Mouse (Mus musculus): ENCODE results near the gene Cdh1. TPM values are rescaled to one million over a fixed set of nuclear protein-coding genes. Genes with fewer than 3 reads are reported as not detected.

Gene Cdh1
- polyA plus RNA-seq, 1 experiment from 2014 or later: 11.9 TPM

GRCm38 (mm10) chr8:106647387-106647786, 44.2 kb downstream of the Cdh1 start:
- 35% methylated on average over 2 of the region's 2 CpGs for WGBS
- no peak overlapping the region for H3K4me3 ChIP-seq (ENCODE audit: low read length)
- H3K9ac ChIP-seq (ENCODE audit: low read length): no peak overlapping the region
- H3K4me1 ChIP-seq (ENCODE audit: control insufficient read depth, insufficient read depth, low read length): no peaks in the 10 kb centered on the region; the same call in 1 of the 2 replicates
- no peak overlapping the region for H3K4me2 ChIP-seq (ENCODE audit: low read depth, low read length)
- no peak; the same call in 1 of the 2 replicates for ATAC-seq (replicated peaks; ENCODE audit: extremely low read depth, insufficient read depth, low FRiP score)
- H3K27me3 ChIP-seq (ENCODE audit: control insufficient read depth, insufficient read depth, low read length): no peaks in the 10 kb centered on the region; the same call in 1 of the 2 replicates
- H3K9me3 ChIP-seq (replicated peaks; ENCODE audit: control insufficient read depth, low read length): no peaks in the 10 kb centered on the region
- H3K36me3 ChIP-seq (ENCODE audit: control insufficient read depth, insufficient read depth): no peaks in the 10 kb centered on the region
- H3K27ac ChIP-seq (ENCODE audit: low read length): no peak overlapping the region

GRCm38 (mm10) chr8:106648421-106648820, 45.3 kb downstream of the Cdh1 start:
- no peak overlapping the region for H3K27ac ChIP-seq (ENCODE audit: low read length)
- no peaks in the 10 kb centered on the region for H3K36me3 ChIP-seq (ENCODE audit: control insufficient read depth, insufficient read depth)
- no peak overlapping the region for H3K4me3 ChIP-seq (ENCODE audit: low read length)
- H3K4me2 ChIP-seq (ENCODE audit: low read depth, low read length): no peak overlapping the region
- no peak overlapping the region for H3K9ac ChIP-seq (ENCODE audit: low read length)
- no peaks in the 10 kb centered on the region; the same call in 1 of the 2 replicates for H3K4me1 ChIP-seq (ENCODE audit: control insufficient read depth, insufficient read depth, low read length)
- no peaks in the 10 kb centered on the region; the same call in 1 of the 2 replicates for H3K27me3 ChIP-seq (ENCODE audit: control insufficient read depth, insufficient read depth, low read length)
- WGBS: 91% methylated on average over 8 of the region's 8 CpGs
- ATAC-seq (replicated peaks; ENCODE audit: extremely low read depth, insufficient read depth, low FRiP score): no peak
- no peaks in the 10 kb centered on the region for H3K9me3 ChIP-seq (replicated peaks; ENCODE audit: control insufficient read depth, low read length)

DNA sequence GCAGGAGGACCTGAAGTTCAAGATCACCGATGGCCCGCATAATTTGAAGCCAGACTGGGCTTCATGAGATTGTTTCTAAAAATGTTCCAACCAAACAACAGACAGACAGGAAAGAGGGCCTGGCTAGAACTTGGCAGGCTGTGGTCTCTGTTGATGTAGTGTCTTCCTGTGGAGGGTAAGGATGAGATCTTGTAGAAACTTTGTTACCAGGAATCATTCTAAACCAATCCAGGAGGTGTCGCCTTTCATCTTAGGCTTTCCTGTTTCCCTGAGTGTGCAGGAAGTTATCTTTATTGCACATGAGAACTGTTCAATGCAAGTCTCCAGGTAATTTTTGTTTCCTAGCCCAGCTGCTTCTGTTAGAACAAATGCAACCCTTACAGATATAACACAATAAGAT, 48.8 kb downstream of the Cdh1 start:
- WGBS: 55% methylated on average over 3 of the region's 3 CpGs
- no peak overlapping the region for H3K27ac ChIP-seq (ENCODE audit: low read length)
- H3K36me3 ChIP-seq (ENCODE audit: control insufficient read depth, insufficient read depth): no peaks in the 10 kb centered on the region
- no peak for ATAC-seq (replicated peaks; ENCODE audit: extremely low read depth, insufficient read depth, low FRiP score)
- H3K4me1 ChIP-seq (ENCODE audit: control insufficient read depth, insufficient read depth, low read length): no peaks in the 10 kb centered on the region; the same call in 1 of the 2 replicates
- H3K9ac ChIP-seq (ENCODE audit: low read length): no peak overlapping the region
- H3K27me3 ChIP-seq (ENCODE audit: control insufficient read depth, insufficient read depth, low read length): no peaks in the 10 kb centered on the region; the same call in 1 of the 2 replicates
- H3K9me3 ChIP-seq (replicated peaks; ENCODE audit: control insufficient read depth, low read length): no peaks in the 10 kb centered on the region
- no peak overlapping the region for H3K4me3 ChIP-seq (ENCODE audit: low read length)
- no peak overlapping the region for H3K4me2 ChIP-seq (ENCODE audit: low read depth, low read length)

- no peaks in the 10 kb centered on the region for H3K4me1 ChIP-seq (ENCODE audit: control insufficient read depth, insufficient read depth, low read length)
- H3K9ac ChIP-seq (ENCODE audit: low read length): no peak overlapping the region
- H3K4me3 ChIP-seq (ENCODE audit: low read length): no peak overlapping the region
- no peak overlapping the region for H3K27ac ChIP-seq (ENCODE audit: low read length)
- H3K27me3 ChIP-seq (ENCODE audit: control insufficient read depth, insufficient read depth, low read length): no peaks in the 10 kb centered on the region
- no peak for ATAC-seq (replicated peaks; ENCODE audit: extremely low read depth, insufficient read depth, low FRiP score)
- H3K9me3 ChIP-seq (replicated peaks; ENCODE audit: control insufficient read depth, low read length): no peaks in the 10 kb centered on the region
- no peak overlapping the region for H3K4me2 ChIP-seq (ENCODE audit: low read depth, low read length)
- H3K36me3 ChIP-seq (ENCODE audit: control insufficient read depth, insufficient read depth): no peaks in the 10 kb centered on the region
These were observed 52.9 kb downstream of the Cdh1 start for GRCm38 (mm10) chr8:106656046-106656445.

DNA sequence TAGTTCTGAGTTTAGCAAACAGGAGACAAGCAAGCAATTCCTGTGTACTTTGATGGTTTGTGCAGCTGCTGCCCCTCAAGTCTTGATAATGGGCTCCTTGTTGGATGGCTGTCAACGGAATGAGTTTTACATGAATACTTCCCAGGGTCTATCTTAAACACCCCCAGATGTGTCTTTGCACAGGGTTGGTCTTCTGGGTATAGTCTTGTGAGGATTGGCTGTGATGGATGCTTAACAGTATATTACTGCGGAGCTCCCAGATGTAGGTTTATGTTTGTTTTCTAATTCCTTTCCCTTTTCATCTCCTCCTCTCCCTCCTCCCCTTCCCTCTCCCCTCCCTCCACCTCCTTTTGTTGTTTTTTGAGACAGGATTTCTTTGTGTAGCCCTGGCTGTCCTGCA, 69.6 kb downstream of the Cdh1 start:
- no peak for ATAC-seq (replicated peaks; ENCODE audit: extremely low read depth, insufficient read depth, low FRiP score)
- Histone ChIP-seq H3K9ac (ENCODE audit: low read length) (no peak overlapping the region), H3K4me2 (ENCODE audit: low read depth, low read length) (no peak overlapping the region), H3K9me3 (replicated peaks; ENCODE audit: control insufficient read depth, low read length) (no peaks in the 10 kb centered on the region), H3K27me3 (ENCODE audit: control insufficient read depth, insufficient read depth, low read length) (no peaks in the 10 kb centered on the region), H3K27ac (ENCODE audit: low read length) (no peak overlapping the region), H3K36me3 (ENCODE audit: control insufficient read depth, insufficient read depth) (no peaks in the 10 kb centered on the region), H3K4me3 (ENCODE audit: low read length) (no peak overlapping the region), H3K4me1 (ENCODE audit: control insufficient read depth, insufficient read depth, low read length) (no peaks in the 10 kb centered on the region)
- 55% methylated on average over 2 of the region's 2 CpGs for WGBS

DNA sequence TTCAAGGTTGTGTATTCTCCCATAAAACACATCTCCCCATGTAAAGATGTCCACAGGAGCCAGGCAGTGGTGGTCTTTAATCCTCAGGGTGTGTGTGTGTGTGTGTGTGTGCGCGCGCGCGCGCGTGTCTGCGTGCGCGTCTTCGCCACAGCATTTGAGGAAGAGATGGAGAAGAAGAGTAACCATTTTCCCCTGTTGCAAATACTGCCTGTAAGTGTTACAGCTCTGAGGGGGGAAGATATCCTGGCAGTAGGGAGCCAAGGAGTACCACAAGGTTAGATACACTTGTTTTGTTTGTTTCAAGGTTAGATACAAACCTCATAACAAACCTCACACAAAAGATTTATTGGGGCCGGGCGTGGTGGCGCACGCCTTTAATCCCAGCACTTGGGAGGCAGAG, 71.2 kb downstream of the Cdh1 start:
- H3K4me1 ChIP-seq (ENCODE audit: control insufficient read depth, insufficient read depth, low read length): no peaks in the 10 kb centered on the region

DNA sequence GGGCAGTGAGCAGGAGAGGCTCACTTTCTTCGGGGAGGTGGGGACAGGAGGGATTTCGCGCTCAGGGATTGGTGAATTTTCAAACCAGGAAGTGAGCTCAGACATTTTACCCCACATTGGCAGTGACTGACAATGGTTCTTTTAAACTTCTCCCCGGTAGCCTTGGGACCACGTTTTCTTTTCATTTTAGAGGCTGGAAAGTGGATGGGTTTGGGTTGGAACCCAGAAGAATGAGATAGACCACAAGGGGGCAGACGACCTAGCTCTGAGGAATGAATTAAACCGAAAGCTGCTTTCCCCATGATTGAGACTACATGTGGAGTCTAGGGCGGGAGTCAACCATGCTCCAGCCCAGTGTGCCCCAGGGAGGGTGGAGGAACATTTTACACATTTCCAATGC, 71.7 kb downstream of the Cdh1 start:
- no peaks in the 10 kb centered on the region for H3K4me1 ChIP-seq (ENCODE audit: control insufficient read depth, insufficient read depth, low read length)
- H3K4me2 ChIP-seq (ENCODE audit: low read depth, low read length): no peak overlapping the region
- no peak for ATAC-seq (replicated peaks; ENCODE audit: extremely low read depth, insufficient read depth, low FRiP score)
- no peak overlapping the region for H3K4me3 ChIP-seq (ENCODE audit: low read length)
- no peaks in the 10 kb centered on the region for H3K9me3 ChIP-seq (replicated peaks; ENCODE audit: control insufficient read depth, low read length)
- WGBS: 77% methylated on average over 8 of the region's 8 CpGs
- H3K27me3 ChIP-seq (ENCODE audit: control insufficient read depth, insufficient read depth, low read length): no peaks in the 10 kb centered on the region
- H3K27ac ChIP-seq (ENCODE audit: low read length): no peak overlapping the region
- H3K9ac ChIP-seq (ENCODE audit: low read length): no peak overlapping the region
- no peaks in the 10 kb centered on the region for H3K36me3 ChIP-seq (ENCODE audit: control insufficient read depth, insufficient read depth)

More for the DNA sequence above, 71.2 kb downstream of the Cdh1 start:
- no peak overlapping the region for H3K4me3 ChIP-seq (ENCODE audit: low read length)
- no peak overlapping the region for H3K4me2 ChIP-seq (ENCODE audit: low read depth, low read length)
- ATAC-seq (replicated peaks; ENCODE audit: extremely low read depth, insufficient read depth, low FRiP score): no peak
- H3K27ac ChIP-seq (ENCODE audit: low read length): no peak overlapping the region
- no peaks in the 10 kb centered on the region for H3K27me3 ChIP-seq (ENCODE audit: control insufficient read depth, insufficient read depth, low read length)
- no peaks in the 10 kb centered on the region for H3K36me3 ChIP-seq (ENCODE audit: control insufficient read depth, insufficient read depth)
- no peaks in the 10 kb centered on the region for H3K9me3 ChIP-seq (replicated peaks; ENCODE audit: control insufficient read depth, low read length)
- WGBS: 97% methylated on average over 15 of the region's 15 CpGs
- H3K9ac ChIP-seq (ENCODE audit: low read length): no peak overlapping the region

GRCm38 (mm10) chr8:106682971-106683668, 80.0 kb downstream of the Cdh1 start, which contains the start of gene Tango6:
TSS of gene Tango6 (plus strand) at chr8:106683068.
- peak within 1 kb of the TSS; percentile 88 for H3K9ac ChIP-seq (ENCODE audit: low read length)
- WGBS: under 1% methylated on average over 50 of the region's 50 CpGs
- H3K27me3 ChIP-seq (ENCODE audit: control insufficient read depth, insufficient read depth, low read length): no peaks in the 10 kb centered on the region
- H3K27ac ChIP-seq (ENCODE audit: low read length): peak within 1 kb of the TSS; percentile 96
- ATAC-seq (replicated peaks; ENCODE audit: extremely low read depth, insufficient read depth, low FRiP score): peak; percentile 96
- H3K9me3 ChIP-seq (replicated peaks; ENCODE audit: control insufficient read depth, low read length): 0 out of 2 replicates have a peak, but pooled peaks cover 3% of the 10 kb centered on the region
- peak within 1 kb of the TSS; percentile 80 for H3K4me3 ChIP-seq (ENCODE audit: low read length)
- no peaks in the 10 kb centered on the region for H3K36me3 ChIP-seq (ENCODE audit: control insufficient read depth, insufficient read depth)
- peak within 1 kb of the TSS; percentile 62 for H3K4me2 ChIP-seq (ENCODE audit: low read depth, low read length)
- H3K4me1 ChIP-seq (ENCODE audit: control insufficient read depth, insufficient read depth, low read length): no peaks in the 10 kb centered on the region

- Histone ChIP-seq H3K36me3 (ENCODE audit: control insufficient read depth, insufficient read depth) (0 out of 2 replicates have a peak, but pooled peaks cover 2% of the 10 kb centered on the region), H3K27me3 (ENCODE audit: control insufficient read depth, insufficient read depth, low read length) (no peaks in the 10 kb centered on the region), H3K27ac (ENCODE audit: low read length) (no peak overlapping the region), H3K4me3 (ENCODE audit: low read length) (no peak overlapping the region), H3K4me2 (ENCODE audit: low read depth, low read length) (no peak overlapping the region), H3K9me3 (replicated peaks; ENCODE audit: control insufficient read depth, low read length) (0 out of 2 replicates have a peak, but pooled peaks cover 3% of the 10 kb centered on the region), H3K4me1 (ENCODE audit: control insufficient read depth, insufficient read depth, low read length) (no peaks in the 10 kb centered on the region), H3K9ac (ENCODE audit: low read length) (no peak overlapping the region)
- WGBS: 92% methylated on average over 4 of the region's 4 CpGs
- ATAC-seq (replicated peaks; ENCODE audit: extremely low read depth, insufficient read depth, low FRiP score): no peak
These were observed 81.2 kb downstream of the Cdh1 start for GRCm38 (mm10) chr8:106684387-106684786.
